Mouse (Mus musculus): ENCODE data around the gene Gzma.

Gzma gene

GRCm38 (mm10) chr13:113100879-113101278 is at the start of gene Gzma:
TSS of gene Gzma (minus strand) at chr13:113100981.
- DNase-seq: peak; percentile 50

- no peak for DNase-seq
These were observed 38.8 kb upstream of the Gzma start for GRCm38 (mm10) chr13:113139597-113139996.

- DNase-seq: no peak
These were observed 29.2 kb upstream of the Gzma start for GRCm38 (mm10) chr13:113129974-113130373.

GRCm38 (mm10) chr13:113121326-113121725 is 20.5 kb upstream of the Gzma start:
- DNase-seq: no peak

- peak; percentile 5 for DNase-seq
These were observed 19.8 kb upstream of the Gzma start for GRCm38 (mm10) chr13:113120324-113121237.

- DNase-seq: no peak
These were observed 18.2 kb upstream of the Gzma start for GRCm38 (mm10) chr13:113118977-113119376.

GRCm38 (mm10) chr13:113104759-113105158 is 4.0 kb upstream of the Gzma start:
- DNase-seq: no peak

- peak; percentile 30 for DNase-seq
These were observed 1.0 kb upstream of the Gzma start for GRCm38 (mm10) chr13:113101804-113102203.

GRCm38 (mm10) chr13:113098406-113098805 is 2.4 kb downstream of the Gzma start:
- no peak for DNase-seq

GRCm38 (mm10) chr13:113097011-113097410 is 3.8 kb downstream of the Gzma start:
- DNase-seq: no peak

GRCm38 (mm10) chr13:113094618-113095017 is 6.2 kb downstream of the Gzma start:
- DNase-seq: no peak

GRCm38 (mm10) chr13:113090489-113090888 is 10.3 kb downstream of the Gzma start:
- DNase-seq: no peak

- DNase-seq: no peak
These were observed 13.4 kb downstream of the Gzma start for GRCm38 (mm10) chr13:113087226-113088017.

- no peak for DNase-seq
These were observed 16.0 kb downstream of the Gzma start for GRCm38 (mm10) chr13:113084732-113085131.

GRCm38 (mm10) chr13:113082101-113082500 is 18.7 kb downstream of the Gzma start:
- no peak for DNase-seq

GRCm38 (mm10) chr13:113079021-113079420 is 21.8 kb downstream of the Gzma start:
- no peak for DNase-seq

- no peak for DNase-seq
These were observed 36.2 kb downstream of the Gzma start for GRCm38 (mm10) chr13:113064542-113064941.

- DNase-seq: no peak
These were observed 39.0 kb downstream of the Gzma start for GRCm38 (mm10) chr13:113061746-113062145.

- DNase-seq: no peak
These were observed 45.0 kb downstream of the Gzma start for GRCm38 (mm10) chr13:113055826-113056225.

- peak; percentile 35 for DNase-seq
These were observed 46.6 kb downstream of the Gzma start for GRCm38 (mm10) chr13:113054230-113054629.

GRCm38 (mm10) chr13:113047647-113048046 is 53.1 kb downstream of the Gzma start:
- no peak for DNase-seq

- DNase-seq: no peak
These were observed 53.8 kb downstream of the Gzma start for GRCm38 (mm10) chr13:113047018-113047417.

- DNase-seq: peak; percentile 44
These were observed 54.4 kb downstream of the Gzma start, which contains the start of gene Gpx8 for GRCm38 (mm10) chr13:113046211-113046883. TSS of gene Gpx8 (minus strand) at chr13:113046410.

Data from thymus, postnatal 25 days (tissue).